Mouse (Mus musculus) adrenal gland, adult 10 weeks (tissue): ENCODE results near the gene Tctn1. TPM values are rescaled to one million over a fixed set of nuclear protein-coding genes. Genes with fewer than 3 reads are reported as not detected.

Source experiments
- polyA plus RNA-seq: library from polyadenylated mRNA; stranded (reverse); fragments of 350-450 nt; fragmentation: Illumina TruSeq; extraction: RNeasy Lipid Tissue Mini Kit (QIAGEN cat#74804); gene quantifications from one replicate; pipeline ENCODE4 v1.2.3, GENCODE M21; 2014; ENCODE audit warnings: low read depth, low replicate concordance

Tctn1 gene
- polyA plus RNA-seq: 2.3 TPM

DNA sequence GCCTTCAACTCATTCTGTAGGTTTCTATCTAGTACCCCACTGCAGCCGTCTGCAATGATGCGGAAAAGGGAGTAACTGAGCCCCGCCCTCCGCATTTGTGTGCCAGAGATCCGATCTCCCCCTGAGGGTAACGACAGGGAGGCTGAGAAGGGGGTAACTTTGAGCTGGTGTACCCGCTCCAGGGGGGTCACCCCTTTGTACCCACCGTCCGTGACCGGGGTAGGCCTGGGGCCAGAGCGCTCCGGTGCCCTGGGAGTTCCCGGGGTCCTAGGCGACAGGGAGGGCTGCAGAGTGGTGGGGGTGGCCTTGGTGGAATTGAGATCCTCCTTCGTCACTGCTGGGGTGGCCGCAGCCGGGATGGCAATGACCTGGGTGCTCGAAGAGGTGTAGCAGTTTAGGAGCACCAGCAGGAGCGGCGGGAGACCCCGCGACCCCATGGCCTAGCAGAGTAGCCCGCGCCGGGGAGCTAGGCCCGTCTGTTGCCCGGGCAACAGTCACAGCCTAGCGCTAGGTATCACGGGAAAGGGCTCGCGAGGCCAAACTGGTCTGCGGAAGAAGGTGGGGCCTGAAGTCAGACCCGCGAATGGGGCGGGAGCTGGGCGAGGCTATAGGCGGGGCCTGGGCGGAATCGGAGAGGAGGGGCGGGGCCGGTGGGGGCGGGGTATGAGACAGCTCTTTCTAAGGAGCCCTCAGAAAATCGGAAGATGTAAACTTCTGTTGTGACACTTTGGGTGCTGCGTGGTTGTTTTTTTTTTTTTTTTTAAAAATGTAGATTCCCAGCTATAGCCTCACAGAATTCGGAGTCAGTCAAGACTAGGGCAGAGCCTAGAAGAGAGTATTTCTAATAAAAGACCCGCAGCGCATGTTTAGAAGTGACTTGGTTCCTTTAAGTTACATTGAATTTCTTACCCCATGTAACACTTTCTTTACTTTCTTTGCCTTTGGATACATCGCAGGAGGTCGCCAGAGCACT lies at the start of gene Tctn1:
Gene Tctn1 (minus strand): TSS at position 528 of the 973 bp plus-strand sequence.

DNA sequence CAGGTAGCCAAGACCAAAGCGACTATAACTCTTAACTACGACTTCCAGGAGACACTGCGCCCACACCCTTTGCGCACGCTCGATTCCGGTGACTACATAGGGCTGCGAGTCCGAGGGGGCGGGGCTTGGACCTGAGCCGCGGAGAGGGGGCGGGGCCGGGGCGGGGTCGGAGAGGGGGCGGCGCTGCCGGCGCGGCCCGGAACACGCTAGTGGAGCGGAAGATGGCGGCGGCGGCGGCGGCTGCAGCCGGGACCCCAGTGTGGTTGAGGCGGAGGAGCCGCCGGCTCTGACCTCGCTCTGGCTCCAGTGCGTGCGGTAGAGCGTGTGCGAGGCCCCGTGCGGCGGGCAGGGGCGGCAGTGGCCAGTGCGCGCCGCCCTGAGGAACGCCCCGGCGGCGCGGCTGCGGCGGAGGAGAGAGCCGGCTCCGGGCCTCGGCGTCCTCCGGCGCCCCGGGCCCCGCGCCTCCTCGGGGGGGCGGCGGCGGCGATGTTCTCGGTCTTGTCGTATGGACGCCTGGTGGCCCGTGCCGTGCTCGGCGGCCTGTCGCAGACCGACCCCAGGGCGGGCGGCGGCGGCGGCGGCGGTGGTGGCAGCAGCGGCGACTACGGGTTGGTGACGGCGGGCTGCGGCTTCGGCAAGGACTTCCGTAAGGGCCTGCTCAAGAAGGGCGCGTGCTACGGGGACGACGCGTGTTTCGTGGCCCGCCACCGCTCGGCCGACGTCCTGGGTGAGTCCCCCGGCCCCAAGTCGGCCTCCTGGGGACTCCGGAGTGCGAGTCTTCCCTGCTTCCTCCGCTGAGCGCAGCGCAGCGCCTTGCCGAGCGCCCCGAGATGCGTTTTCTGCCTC lies 20.1 kb upstream of the Tctn1 start, which contains the start of gene Pptc7:
Gene Pptc7 (plus strand): TSS at position 183 of the 846 bp plus-strand sequence.

DNA sequence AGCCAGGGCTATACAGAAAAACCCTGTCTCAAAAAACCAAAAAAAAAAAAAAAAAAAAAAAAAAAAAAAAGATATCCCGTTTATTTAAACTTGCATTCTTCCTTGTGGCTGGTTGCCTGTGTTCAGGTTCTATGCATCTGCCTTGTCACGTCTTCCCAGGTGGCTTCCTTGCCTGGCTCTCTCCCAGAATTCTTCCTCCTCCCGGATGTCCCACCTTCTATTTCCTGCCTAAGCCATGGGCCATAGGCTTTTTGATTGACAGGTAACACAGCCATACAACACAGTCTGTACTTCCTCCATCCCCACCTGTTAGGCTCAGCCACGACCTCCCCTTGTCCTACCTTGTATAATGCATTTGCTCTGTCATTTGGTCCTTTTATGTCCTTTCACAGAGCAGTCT lies 57.8 kb downstream of the Tctn1 start, which contains the start of gene Hvcn1:
Gene Hvcn1 (plus strand): TSS at position 330 of the 400 bp plus-strand sequence.

Other genes starting within 250 kb of the Tctn1 start
- 1.5 TPM for gene Cux2, start 214.4 kb downstream of the Tctn1 start, polyA plus RNA-seq
- gene Myl2, start 163.5 kb downstream of the Tctn1 start, polyA plus RNA-seq: not detected
- gene Ccdc63, start 123.6 kb downstream of the Tctn1 start, polyA plus RNA-seq: not detected
- gene Ppp1cc, start 106.2 kb downstream of the Tctn1 start, polyA plus RNA-seq: 371 TPM
- not detected for gene Hvcn1, start 57.7 kb downstream of the Tctn1 start, polyA plus RNA-seq
- gene Pptc7, start 19.9 kb upstream of the Tctn1 start, polyA plus RNA-seq: 80.2 TPM
- 5.4 TPM for gene Rad9b, start 89.8 kb upstream of the Tctn1 start, polyA plus RNA-seq
- gene Vps29, start 89.9 kb upstream of the Tctn1 start, polyA plus RNA-seq: 230 TPM
- 30.3 TPM for gene Gpn3, start 107.4 kb upstream of the Tctn1 start, polyA plus RNA-seq
- gene Fam216a, start 107.9 kb upstream of the Tctn1 start, polyA plus RNA-seq: 16.1 TPM
- gene Arpc3, start 127.4 kb upstream of the Tctn1 start, polyA plus RNA-seq: 184 TPM
- 9.9 TPM for gene Anapc7, start 157.2 kb upstream of the Tctn1 start, polyA plus RNA-seq
- 210 TPM for gene Atp2a2, start 237.8 kb upstream of the Tctn1 start, polyA plus RNA-seq